Mouse (Mus musculus): Measurements from ENCODE around the gene Tmem178b. TPM values are rescaled to one million over a fixed set of nuclear protein-coding genes. Genes with fewer than 3 reads are reported as not detected.
A peak's percentile ranks its signal among the peaks of the same experiment; 100 is the strongest.

The Tmem178b gene
- polyA plus RNA-seq, 1 experiment from 2014 or later = 0.63 TPM

DNA sequence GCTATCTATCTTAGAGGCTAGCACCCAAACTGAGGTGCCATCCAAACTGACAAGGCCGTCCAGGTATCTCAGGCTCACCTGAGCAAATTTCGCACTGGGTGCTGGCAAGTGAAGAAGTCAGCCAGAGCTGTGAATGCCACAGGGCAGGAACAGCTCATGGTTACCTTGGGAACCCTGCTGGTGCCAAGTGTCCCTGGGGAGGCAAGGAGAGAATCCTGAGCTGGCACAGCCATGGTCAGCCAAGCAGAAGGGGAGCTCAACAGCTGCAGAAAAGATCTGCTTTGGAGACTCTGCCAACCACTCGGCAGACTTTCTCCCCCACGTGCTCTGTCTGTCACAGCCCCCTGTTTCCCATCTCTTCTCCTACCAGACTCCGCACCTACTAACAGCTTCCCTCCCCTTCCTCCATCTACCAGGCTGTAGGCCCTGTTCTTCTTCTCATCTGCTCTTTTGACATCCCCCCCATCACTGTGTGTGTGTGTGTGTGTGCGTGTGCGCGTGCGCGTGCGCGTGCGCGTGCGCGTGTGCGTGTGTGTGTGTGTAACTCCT, 374.4 kb downstream of the Tmem178b start:
- Histone ChIP-seq H3K4me1 (no peaks in the 10 kb centered on the region), H3K36me3 (no peaks in the 10 kb centered on the region), H3K27me3 (no peaks in the 10 kb centered on the region), H3K27ac (no peak overlapping the region), H3K4me2 (no peak overlapping the region), H3K9ac (no peak overlapping the region), H3K9me3 (no peaks in the 10 kb centered on the region), H3K4me3 (no peak overlapping the region)
- 0 out of 2 replicates have a peak, but pooled peaks have one; percentile 30 for ATAC-seq (ENCODE audit: insufficient number of reproducible peaks, low FRiP score, low TSS enrichment, low read depth)
- 93% methylated on average over 17 of the region's 17 CpGs for WGBS

DNA sequence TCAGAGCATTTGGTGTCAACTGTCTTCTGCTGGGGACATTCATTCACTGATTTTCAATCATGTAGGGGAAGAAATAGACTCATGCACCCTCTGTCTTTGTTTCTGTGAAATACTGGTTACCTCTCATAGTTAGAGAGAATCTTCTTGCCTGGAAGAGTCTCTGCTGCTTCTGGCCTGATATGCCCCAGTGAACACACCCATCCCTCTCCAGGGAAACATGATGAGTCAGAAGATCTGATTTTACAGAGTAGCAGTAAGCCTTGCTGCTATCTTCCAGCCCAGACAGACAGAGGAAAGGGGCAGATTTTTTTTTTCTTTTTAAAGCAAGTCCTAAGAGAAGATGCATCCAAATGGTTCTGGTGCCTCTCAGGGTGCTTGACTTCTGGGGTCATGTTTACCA, 376.9 kb downstream of the Tmem178b start:
- H3K36me3 ChIP-seq = no peaks in the 10 kb centered on the region
- H3K27me3 ChIP-seq = no peaks in the 10 kb centered on the region
- H3K9ac ChIP-seq = no peak overlapping the region
- no peak overlapping the region for H3K4me2 ChIP-seq
- no peak overlapping the region for H3K4me3 ChIP-seq
- H3K4me1 ChIP-seq = no peaks in the 10 kb centered on the region
- no peak for ATAC-seq (ENCODE audit: insufficient number of reproducible peaks, low FRiP score, low TSS enrichment, low read depth)
- H3K9me3 ChIP-seq = no peaks in the 10 kb centered on the region
- no peak overlapping the region for H3K27ac ChIP-seq

DNA sequence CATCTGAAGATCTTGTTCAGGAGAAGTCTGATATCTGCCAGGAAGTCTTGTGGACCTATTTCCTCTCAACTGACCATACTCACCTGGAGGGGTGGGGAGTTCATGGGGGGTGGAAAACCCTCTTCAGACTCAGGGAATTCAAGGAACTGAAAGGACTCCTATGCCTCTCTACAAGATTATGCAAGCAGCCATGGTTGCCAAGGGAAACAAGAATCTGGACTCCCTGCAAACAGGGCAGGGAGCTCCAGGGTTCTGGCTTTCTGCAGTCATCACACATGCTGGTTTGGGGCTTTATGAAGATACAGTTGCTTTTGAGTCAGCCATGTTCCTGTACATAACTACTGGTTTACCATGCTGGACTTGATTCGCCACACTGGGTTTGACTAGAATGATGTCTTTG, 390.6 kb downstream of the Tmem178b start:
- 97% methylated on average over 1 of the region's 1 CpGs for WGBS
- H3K9ac ChIP-seq = no peak overlapping the region
- no peaks in the 10 kb centered on the region for H3K9me3 ChIP-seq
- ATAC-seq (ENCODE audit: insufficient number of reproducible peaks, low FRiP score, low TSS enrichment, low read depth) = no peak
- H3K36me3 ChIP-seq = no peaks in the 10 kb centered on the region
- H3K27ac ChIP-seq = no peak overlapping the region
- no peak overlapping the region for H3K4me2 ChIP-seq
- no peaks in the 10 kb centered on the region for H3K4me1 ChIP-seq
- H3K4me3 ChIP-seq = no peak overlapping the region
- no peaks in the 10 kb centered on the region for H3K27me3 ChIP-seq

DNA sequence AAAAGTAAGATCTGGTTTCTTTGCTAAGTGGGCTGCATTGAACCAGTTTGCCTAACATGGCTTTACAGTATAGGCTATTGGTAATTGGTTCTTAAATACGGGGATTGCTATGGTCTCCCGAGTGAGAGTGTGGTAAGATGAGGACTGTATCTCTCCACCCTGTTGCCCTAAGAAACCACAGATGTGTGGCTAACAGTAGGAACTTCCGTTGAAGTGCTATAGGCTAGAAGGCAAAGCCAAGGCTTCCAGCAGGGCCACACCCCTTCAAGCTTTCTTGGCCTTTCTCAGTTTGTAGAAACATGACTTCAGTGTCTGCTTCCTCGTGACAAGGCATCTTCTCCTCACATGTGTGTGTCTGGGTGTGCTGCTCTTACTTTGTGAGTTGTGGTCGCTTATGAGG, 427.6 kb downstream of the Tmem178b start:
- H3K9me3 ChIP-seq = no peaks in the 10 kb centered on the region
- ATAC-seq (ENCODE audit: insufficient number of reproducible peaks, low FRiP score, low TSS enrichment, low read depth) = no peak
- H3K27me3 ChIP-seq = no peaks in the 10 kb centered on the region
- H3K4me2 ChIP-seq = no peak overlapping the region
- H3K36me3 ChIP-seq = no peaks in the 10 kb centered on the region
- no peak overlapping the region for H3K4me3 ChIP-seq
- H3K9ac ChIP-seq = no peak overlapping the region
- WGBS = 76% methylated on average over 5 of the region's 5 CpGs
- H3K27ac ChIP-seq = no peak overlapping the region
- H3K4me1 ChIP-seq = no peaks in the 10 kb centered on the region

DNA sequence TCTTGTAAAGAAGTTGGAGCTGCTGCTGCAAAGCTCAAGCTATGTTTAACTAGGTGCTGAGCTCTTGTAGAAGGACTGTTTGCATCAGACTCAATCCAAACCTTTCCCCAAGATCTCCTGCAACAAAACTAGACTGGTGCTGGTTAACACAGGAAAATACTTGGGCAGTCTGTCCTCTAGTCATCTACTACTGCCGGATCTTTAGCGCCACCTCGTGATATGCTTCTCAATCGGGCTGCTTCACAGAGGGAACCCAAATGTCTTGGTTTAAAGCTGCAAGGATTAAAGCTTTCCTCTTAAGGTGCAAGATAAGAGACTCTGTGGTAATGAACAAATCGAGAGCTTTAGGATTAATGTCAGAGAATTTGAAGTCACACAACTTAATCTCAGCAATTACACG, 430.3 kb downstream of the Tmem178b start:
- Histone ChIP-seq H3K36me3 (no peaks in the 10 kb centered on the region), H3K9ac (no peak overlapping the region), H3K4me2 (no peak overlapping the region), H3K27me3 (no peaks in the 10 kb centered on the region), H3K27ac (no peak overlapping the region), H3K4me1 (no peaks in the 10 kb centered on the region), H3K4me3 (no peak overlapping the region), H3K9me3 (no peaks in the 10 kb centered on the region)
- 13% methylated on average over 6 of the region's 6 CpGs for WGBS
- no peak for ATAC-seq (ENCODE audit: insufficient number of reproducible peaks, low FRiP score, low TSS enrichment, low read depth)

Other genes starting within 250 kb of the Tmem178b start
- gene Braf, start 147.8 kb upstream of the Tmem178b start, polyA plus RNA-seq (2015; fragmentation: Nextera tagmentation; extraction: Ambion mirVana) = 15.1 and 16.5 TPM in 2 replicates
- 139 and 166 TPM in 2 replicates for gene Mrps33, start 62.3 kb upstream of the Tmem178b start, polyA plus RNA-seq (2015; fragmentation: Nextera tagmentation; extraction: Ambion mirVana)